Mouse (Mus musculus) small intestine, adult 2 months (tissue): ENCODE results near the gene Zdhhc24. TPM values are rescaled to one million over a fixed set of nuclear protein-coding genes. Genes with fewer than 3 reads are reported as not detected.

Experiments used
- H3K27ac ChIP-seq: fragments of 200-500 bp; 2 replicates; pipeline ENCODE4 v1.5.1; 2012; ENCODE audit warnings: low read depth, low read length, control low read depth, inconsistent platforms; ENCODE audit not compliant: insufficient read depth
- H3K27me3 ChIP-seq: fragments of 200-500 bp; 2 replicates; pipeline ENCODE4 v1.6.1; 2012; ENCODE audit warnings: mild to moderate bottlenecking, moderate library complexity, low read length, inconsistent platforms; ENCODE audit not compliant: control insufficient read depth, insufficient read depth
- H3K36me3 ChIP-seq: fragments of 200-500 bp; 2 replicates; pipeline ENCODE4 v1.6.1; 2012; ENCODE audit warnings: mild to moderate bottlenecking, low read length, control low read depth, inconsistent platforms; ENCODE audit not compliant: control insufficient read depth, insufficient read depth
- H3K4me1 ChIP-seq: fragments of 200-500 bp; 2 replicates; pipeline ENCODE4 v1.6.1; 2012; ENCODE audit warnings: low read length, inconsistent platforms, mixed read lengths; ENCODE audit not compliant: control insufficient read depth, insufficient read depth, insufficient read length
- H3K4me3 ChIP-seq: fragments of 200-500 bp; 2 replicates; pipeline ENCODE4 v1.5.1; 2012; ENCODE audit warnings: low read depth, mild to moderate bottlenecking, control low read depth, inconsistent platforms, low read length, moderate library complexity
- CTCF ChIP-seq: fragments of 200-500 bp; IDR thresholded peaks from 2 replicates; pipeline ENCODE4 v1.5.1; 2012; ENCODE audit warnings: low read depth, mild to moderate bottlenecking, control low read depth, inconsistent platforms, low read length, moderate library complexity, mixed read lengths; ENCODE audit not compliant: insufficient replicate concordance, insufficient read length; ENCODE audit errors: extremely low read depth
- POLR2A ChIP-seq: fragments of 200-500 bp; IDR thresholded peaks from 2 replicates; pipeline ENCODE4 v1.6.1; 2012; ENCODE audit warnings: low read depth, mild to moderate bottlenecking, control low read depth, inconsistent platforms, low read length, moderate library complexity
- WGBS: fragments of 180-500 bp; shearing (Covaris S2); methylation state at CpG from one replicate; pipeline ENCODE4 v1.1.7; 2018; 5-methylcytosine and 5-hydroxymethylcytosine counted together
- polyA plus RNA-seq: library from polyadenylated mRNA; depleted of rRNA; stranded (reverse); fragments of >200 nt; gene quantifications from 2 replicates; pipeline ENCODE4 v1.2.3, GENCODE M21; 2012

Gene Zdhhc24
- polyA plus RNA-seq, 1 experiment, result 22.3 TPM

DNA sequence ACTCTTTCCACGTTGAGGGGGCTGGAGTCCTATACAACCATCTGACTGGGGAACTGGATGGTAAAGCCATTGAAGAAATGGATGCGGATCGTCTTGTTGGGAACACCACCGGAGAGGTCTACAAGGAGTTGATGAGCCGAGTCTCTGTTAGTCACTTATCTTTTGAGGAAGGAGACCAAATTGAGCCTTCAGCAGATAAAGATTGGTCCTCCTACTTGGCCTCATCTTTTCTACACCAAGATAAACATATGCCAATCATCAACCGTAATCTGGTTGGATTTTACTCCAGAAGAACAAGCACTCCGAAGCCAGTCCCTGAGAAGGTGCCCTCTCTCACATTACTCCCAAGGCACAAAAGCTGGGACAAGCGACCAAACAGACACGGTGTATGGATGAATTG, 37.6 kb upstream of the Zdhhc24 start:
- Histone ChIP-seq H3K4me3 (no peak overlapping the region), H3K4me1 (peaks cover 14% of the 10 kb centered on the region), H3K27ac (no peak overlapping the region), H3K36me3 (no peaks in the 10 kb centered on the region), H3K27me3 (peaks cover 8% of the 10 kb centered on the region; the same call in 1 of the 2 replicates)
- WGBS, result 70% methylated on average over 9 of the region's 9 CpGs
- TF ChIP-seq POLR2A, result no peak
- no peak for TF ChIP-seq CTCF

- no peak overlapping the region for H3K4me3 ChIP-seq
- H3K27me3 ChIP-seq, result peaks cover 8% of the 10 kb centered on the region
- TF ChIP-seq POLR2A (no peak), CTCF (no peak)
- H3K27ac ChIP-seq, result no peak overlapping the region
- peaks cover 9% of the 10 kb centered on the region for H3K4me1 ChIP-seq
- H3K36me3 ChIP-seq, result no peaks in the 10 kb centered on the region
- WGBS, result 49% methylated on average over 2 of the region's 2 CpGs
Measured at GRCm38 (mm10) chr19:4842611-4843010, 35.9 kb upstream of the Zdhhc24 start.

GRCm38 (mm10) chr19:4845846-4846245, 32.6 kb upstream of the Zdhhc24 start:
- Histone ChIP-seq H3K36me3 (no peaks in the 10 kb centered on the region), H3K4me3 (no peak overlapping the region), H3K4me1 (no peaks in the 10 kb centered on the region), H3K27me3 (peaks cover 2% of the 10 kb centered on the region), H3K27ac (no peak overlapping the region)
- TF ChIP-seq POLR2A (no peak), CTCF (no peak)
- 59% methylated on average over 2 of the region's 2 CpGs for WGBS

DNA sequence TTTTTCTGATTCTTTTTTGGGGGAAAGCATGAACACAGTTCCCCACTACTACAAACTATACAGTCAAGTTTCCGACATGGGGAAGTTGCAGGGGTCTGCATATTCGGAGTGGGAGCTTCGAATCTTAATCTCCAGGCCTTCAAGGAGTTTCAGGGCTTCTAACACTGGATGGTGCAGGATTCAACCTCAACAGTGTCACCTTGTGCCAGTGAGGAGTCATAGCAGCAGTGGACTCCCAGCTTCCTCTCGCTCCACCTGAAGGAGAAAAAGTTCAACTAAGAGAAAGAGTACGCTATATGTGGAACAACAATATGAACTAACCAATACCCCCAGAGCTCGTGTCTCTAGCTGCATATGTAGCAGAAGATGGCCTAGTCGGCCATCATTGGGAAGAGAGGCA, 31.0 kb upstream of the Zdhhc24 start:
- Histone ChIP-seq H3K27me3 (peaks cover 2% of the 10 kb centered on the region), H3K36me3 (no peaks in the 10 kb centered on the region), H3K27ac (no peak overlapping the region), H3K4me3 (no peak overlapping the region), H3K4me1 (no peaks in the 10 kb centered on the region)
- no peak for TF ChIP-seq POLR2A
- peak; percentile 62; the same call in 1 of the 2 replicates for TF ChIP-seq CTCF
- WGBS, result 19% methylated on average over 7 of the region's 7 CpGs

DNA sequence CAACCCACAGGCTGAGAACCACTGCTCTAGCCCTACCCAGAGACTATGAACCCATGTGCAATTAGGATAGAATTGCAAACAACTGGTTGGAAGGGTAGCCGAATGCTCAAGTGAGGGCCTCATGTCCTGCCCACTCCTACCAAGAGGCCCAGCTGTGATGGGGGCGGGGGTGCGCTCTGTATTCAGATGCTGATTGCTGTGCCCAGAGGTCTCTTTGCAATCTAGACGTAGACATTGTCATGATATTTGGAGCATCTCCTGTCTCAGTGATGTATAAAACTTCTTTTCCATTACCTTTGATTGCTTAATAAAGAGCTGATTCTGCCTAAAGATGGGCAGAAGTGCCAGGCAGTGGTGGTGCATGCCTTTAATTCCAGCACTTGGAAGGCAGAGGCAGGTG, 28.7 kb upstream of the Zdhhc24 start:
- no peak overlapping the region for H3K4me3 ChIP-seq
- 59% methylated on average over 4 of the region's 4 CpGs for whole genome bisulfite sequencing
- H3K4me1 ChIP-seq, result no peaks in the 10 kb centered on the region
- TF ChIP-seq POLR2A (no peak), CTCF (no peak)
- no peak overlapping the region for H3K27ac ChIP-seq
- H3K36me3 ChIP-seq, result no peaks in the 10 kb centered on the region
- H3K27me3 ChIP-seq, result peaks cover 2% of the 10 kb centered on the region

- Histone ChIP-seq H3K27ac (no peak overlapping the region), H3K4me1 (peaks cover 2% of the 10 kb centered on the region; the same call in 1 of the 2 replicates), H3K4me3 (no peak overlapping the region), H3K36me3 (no peaks in the 10 kb centered on the region), H3K27me3 (peaks cover 2% of the 10 kb centered on the region)
- WGBS, result 36% methylated on average over 5 of the region's 5 CpGs
- TF ChIP-seq CTCF (no peak), POLR2A (no peak)
Measured at GRCm38 (mm10) chr19:4850281-4850680, 28.2 kb upstream of the Zdhhc24 start.

GRCm38 (mm10) chr19:4854552-4855469, 23.7 kb upstream of the Zdhhc24 start, which contains the start of gene Ctsf:
Gene Ctsf, plus strand, starts transcription at chr19:4855130.
- no peaks in the 10 kb centered on the region for H3K27me3 ChIP-seq
- no peak for TF ChIP-seq POLR2A
- TF ChIP-seq CTCF, result no peak
- peaks cover 2% of the 10 kb centered on the region; the same call in 1 of the 2 replicates for H3K4me1 ChIP-seq
- WGBS, result 2% methylated on average over 45 of the region's 45 CpGs
- H3K27ac ChIP-seq, result no peak within 1 kb of the TSS
- no peaks in the 10 kb centered on the region for H3K36me3 ChIP-seq
- H3K4me3 ChIP-seq, result peak within 1 kb of the TSS; percentile 63
